Mouse (Mus musculus): ENCODE measurements at regions not wholly inside any gene's neighbourhood (a gene's known extent, or its start where the extent isn't known, plus 50 kb on each side); places are given as distances from the start of the nearest gene placed in this dataset.
"Not testable (repeated sequence)": the region's sequence is repeated elsewhere in the genome, so short reads cannot be mapped to it uniquely, and the experiment has no call there.

GRCm38 (mm10) chr8:109338220-109338835, 155.5 kb upstream of the Pmfbp1 start:
- peak overlapping the region; percentile 41 for H3K4me2 ChIP-seq (ENCODE audit: low read length)
- H3K36me3 ChIP-seq (ENCODE audit: control insufficient read depth, insufficient read depth, low read length) = no peaks in the 10 kb centered on the region
- peak; percentile 47 for DNase-seq
- peak overlapping the region; percentile 60 for H3K27ac ChIP-seq (replicated peaks; ENCODE audit: low read depth, low read length)
- H3K27me3 ChIP-seq (ENCODE audit: control insufficient read depth, insufficient read depth, low read length) = no peaks in the 10 kb centered on the region
- no peaks in the 10 kb centered on the region for H3K9me3 ChIP-seq (ENCODE audit: control insufficient read depth, low read length)
- H3K9ac ChIP-seq (replicated peaks; ENCODE audit: low read length) = no peak overlapping the region
- no peak overlapping the region for H3K4me3 ChIP-seq (replicated peaks; ENCODE audit: low read depth, low read length)
- no peak for ATAC-seq (ENCODE audit: low FRiP score, low TSS enrichment)
- H3K4me1 ChIP-seq (ENCODE audit: control insufficient read depth, insufficient read depth, low read length) = peaks cover 19% of the 10 kb centered on the region
- WGBS = 32% methylated on average over 14 of the region's 14 CpGs

- ATAC-seq (ENCODE audit: low FRiP score, low TSS enrichment); H3K9me3 ChIP-seq (ENCODE audit: control insufficient read depth, low read length); H3K27ac ChIP-seq (replicated peaks; ENCODE audit: low read depth, low read length); H3K4me2 ChIP-seq (ENCODE audit: low read length); H3K27me3 ChIP-seq (ENCODE audit: control insufficient read depth, insufficient read depth, low read length); DNase-seq; H3K4me3 ChIP-seq (replicated peaks; ENCODE audit: low read depth, low read length); H3K9ac ChIP-seq (replicated peaks; ENCODE audit: low read length); H3K36me3 ChIP-seq (ENCODE audit: control insufficient read depth, insufficient read depth, low read length): not testable (repeated sequence)
- peaks cover 19% of the 10 kb centered on the region for H3K4me1 ChIP-seq (ENCODE audit: control insufficient read depth, insufficient read depth, low read length)
- WGBS = 95% methylated on average over 21 of the region's 21 CpGs
These were observed 153.2 kb upstream of the Pmfbp1 start for GRCm38 (mm10) chr8:109340647-109341046.

DNA sequence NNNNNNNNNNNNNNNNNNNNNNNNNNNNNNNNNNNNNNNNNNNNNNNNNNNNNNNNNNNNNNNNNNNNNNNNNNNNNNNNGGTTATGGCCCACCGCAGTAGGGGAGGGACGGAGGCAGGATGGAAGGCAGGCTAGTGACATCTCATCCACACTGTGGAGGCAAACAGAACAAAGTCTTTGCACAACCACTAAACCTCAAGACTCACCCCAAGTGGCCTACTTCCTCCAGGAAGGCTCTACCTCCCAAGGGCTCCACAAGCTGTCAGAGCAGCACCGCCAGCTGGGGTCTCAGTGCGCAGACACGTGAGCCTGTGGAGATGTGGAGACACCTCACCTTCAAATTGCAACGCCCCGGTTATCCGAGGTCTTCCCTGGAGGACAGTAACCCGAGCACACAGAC, 138.7 kb upstream of the Pmfbp1 start:
- H3K9me3 ChIP-seq (ENCODE audit: control insufficient read depth, low read length) = no peaks in the 10 kb centered on the region
- no peaks in the 10 kb centered on the region for H3K36me3 ChIP-seq (ENCODE audit: control insufficient read depth, insufficient read depth, low read length)
- H3K4me2 ChIP-seq (ENCODE audit: low read length) = no peak overlapping the region
- peaks cover 45% of the 10 kb centered on the region for H3K4me1 ChIP-seq (ENCODE audit: control insufficient read depth, insufficient read depth, low read length)
- H3K27ac ChIP-seq (replicated peaks; ENCODE audit: low read depth, low read length) = 0 out of 2 replicates have a peak overlapping the region, but pooled peaks have one; percentile 13
- WGBS = 86% methylated on average over 9 of the region's 9 CpGs
- no peak for ATAC-seq (ENCODE audit: low FRiP score, low TSS enrichment)
- no peak overlapping the region for H3K4me3 ChIP-seq (replicated peaks; ENCODE audit: low read depth, low read length)
- no peak overlapping the region for H3K9ac ChIP-seq (replicated peaks; ENCODE audit: low read length)
- H3K27me3 ChIP-seq (ENCODE audit: control insufficient read depth, insufficient read depth, low read length) = no peaks in the 10 kb centered on the region
- DNase-seq = no peak

DNA sequence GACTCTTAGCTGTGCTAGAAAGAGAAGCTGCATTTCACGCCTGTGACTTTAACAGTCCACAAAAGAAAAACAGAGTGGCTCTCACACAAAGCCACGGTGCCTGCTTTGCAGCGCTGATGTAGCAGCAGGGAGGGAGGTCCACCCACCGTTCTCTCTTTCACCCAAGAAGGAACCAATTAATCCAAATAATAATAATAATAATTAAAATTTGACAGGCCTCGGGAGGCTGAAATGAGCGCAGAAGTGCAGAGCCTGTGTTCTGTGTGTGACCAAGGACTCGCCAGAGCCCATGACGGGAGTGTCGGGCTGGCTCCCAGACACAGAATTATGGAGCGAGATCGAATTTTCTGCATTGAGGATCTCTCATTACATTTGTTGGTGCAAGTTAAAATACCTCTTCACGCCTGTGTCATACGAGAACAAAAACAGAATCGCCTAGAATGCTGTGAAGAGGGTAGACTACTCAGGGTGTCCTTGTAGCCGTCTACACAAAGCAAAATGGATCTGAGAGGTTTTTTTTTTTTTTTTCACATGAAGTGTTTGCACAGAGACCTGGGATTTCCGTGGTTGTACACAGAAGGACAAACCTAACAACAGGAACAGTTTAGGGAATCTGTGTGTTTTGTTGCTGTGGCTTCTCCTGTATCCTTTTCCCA, 134.3 kb upstream of the Pmfbp1 start:
- peaks cover 37% of the 10 kb centered on the region for H3K4me1 ChIP-seq (ENCODE audit: control insufficient read depth, insufficient read depth, low read length)
- DNase-seq (peak; percentile 79), ATAC-seq (ENCODE audit: low FRiP score, low TSS enrichment) (peak; percentile 60; the same call in 1 of the 2 replicates)
- 3% methylated on average over 16 of the region's 16 CpGs for WGBS
- H3K4me2 ChIP-seq (ENCODE audit: low read length) = peak overlapping the region; percentile 62
- peak overlapping the region; percentile 67 for H3K9ac ChIP-seq (replicated peaks; ENCODE audit: low read length)
- peak overlapping the region; percentile 13; the same call in 1 of the 2 replicates for H3K4me3 ChIP-seq (replicated peaks; ENCODE audit: low read depth, low read length)
- H3K27ac ChIP-seq (replicated peaks; ENCODE audit: low read depth, low read length) = peak overlapping the region; percentile 98
- no peaks in the 10 kb centered on the region for H3K9me3 ChIP-seq (ENCODE audit: control insufficient read depth, low read length)
- no peaks in the 10 kb centered on the region for H3K27me3 ChIP-seq (ENCODE audit: control insufficient read depth, insufficient read depth, low read length)
- H3K36me3 ChIP-seq (ENCODE audit: control insufficient read depth, insufficient read depth, low read length) = no peaks in the 10 kb centered on the region

GRCm38 (mm10) chr8:109360081-109360715, 133.6 kb upstream of the Pmfbp1 start:
- 6% methylated on average over 14 of the region's 14 CpGs for WGBS
- Histone ChIP-seq H3K4me3 (replicated peaks; ENCODE audit: low read depth, low read length) (peak overlapping the region; percentile 22), H3K27ac (replicated peaks; ENCODE audit: low read depth, low read length) (peak overlapping the region; percentile 98), H3K36me3 (ENCODE audit: control insufficient read depth, insufficient read depth, low read length) (no peaks in the 10 kb centered on the region), H3K9ac (replicated peaks; ENCODE audit: low read length) (peak overlapping the region; percentile 67), H3K9me3 (ENCODE audit: control insufficient read depth, low read length) (no peaks in the 10 kb centered on the region), H3K4me2 (ENCODE audit: low read length) (peak overlapping the region; percentile 62), H3K4me1 (ENCODE audit: control insufficient read depth, insufficient read depth, low read length) (peaks cover 37% of the 10 kb centered on the region), H3K27me3 (ENCODE audit: control insufficient read depth, insufficient read depth, low read length) (no peaks in the 10 kb centered on the region)
- peak; percentile 46; the same call in 1 of the 2 replicates for ATAC-seq (ENCODE audit: low FRiP score, low TSS enrichment)
- DNase-seq = peak; percentile 78

GRCm38 (mm10) chr8:109360904-109361303, 132.9 kb upstream of the Pmfbp1 start:
- ATAC-seq (ENCODE audit: low FRiP score, low TSS enrichment) = peak; percentile 72
- Histone ChIP-seq H3K27me3 (ENCODE audit: control insufficient read depth, insufficient read depth, low read length) (no peaks in the 10 kb centered on the region), H3K36me3 (ENCODE audit: control insufficient read depth, insufficient read depth, low read length) (no peaks in the 10 kb centered on the region), H3K4me1 (ENCODE audit: control insufficient read depth, insufficient read depth, low read length) (peaks cover 37% of the 10 kb centered on the region), H3K9me3 (ENCODE audit: control insufficient read depth, low read length) (no peaks in the 10 kb centered on the region), H3K4me2 (ENCODE audit: low read length) (peak overlapping the region; percentile 62), H3K4me3 (replicated peaks; ENCODE audit: low read depth, low read length) (peak overlapping the region; percentile 22), H3K27ac (replicated peaks; ENCODE audit: low read depth, low read length) (peak overlapping the region; percentile 98), H3K9ac (replicated peaks; ENCODE audit: low read length) (peak overlapping the region; percentile 67)
- DNase-seq = peak; percentile 83
- 2% methylated on average over 16 of the region's 16 CpGs for WGBS

DNA sequence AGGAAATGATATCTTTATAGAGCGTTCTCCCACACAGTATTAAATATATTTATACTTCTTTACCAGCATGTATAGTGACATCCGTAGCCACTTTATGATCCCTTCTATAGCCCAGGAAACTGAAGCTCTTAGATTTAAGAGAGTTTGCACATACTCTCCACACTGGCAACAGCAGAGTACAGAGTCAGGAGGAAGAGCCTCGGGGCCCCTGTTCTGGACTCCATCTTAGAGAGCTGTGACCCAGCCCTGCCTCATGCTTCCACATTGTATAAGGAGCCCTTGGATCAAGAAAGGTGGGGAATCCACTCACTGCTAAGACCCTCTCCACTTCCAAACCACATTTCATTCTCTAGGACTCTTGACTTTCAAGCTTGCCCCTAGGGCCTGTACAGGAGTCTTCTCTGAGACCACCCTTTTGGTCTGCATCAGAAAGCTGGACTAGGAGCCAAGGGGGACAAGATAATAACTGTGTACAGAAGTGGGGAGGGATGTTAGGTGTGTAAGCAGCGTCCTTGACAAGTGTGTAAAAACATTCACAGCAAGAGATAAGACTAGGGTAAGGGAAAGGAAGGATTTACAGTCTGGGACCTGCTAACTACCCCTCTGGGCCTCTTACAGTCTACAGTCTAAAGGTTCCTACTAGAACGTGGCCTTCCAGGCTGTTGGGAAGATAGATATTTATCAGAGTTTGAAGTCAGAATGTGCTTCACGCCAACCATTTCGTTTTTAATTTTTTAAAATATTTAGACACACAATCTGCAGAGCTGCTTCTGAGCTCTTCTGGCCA, 132.1 kb upstream of the Pmfbp1 start:
- no peaks in the 10 kb centered on the region for H3K36me3 ChIP-seq (ENCODE audit: control insufficient read depth, insufficient read depth, low read length)
- 85% methylated on average over 7 of the region's 7 CpGs for WGBS
- DNase-seq (no peak), ATAC-seq (ENCODE audit: low FRiP score, low TSS enrichment) (no peak)
- H3K4me3 ChIP-seq (replicated peaks; ENCODE audit: low read depth, low read length) = no peak overlapping the region
- no peaks in the 10 kb centered on the region for H3K27me3 ChIP-seq (ENCODE audit: control insufficient read depth, insufficient read depth, low read length)
- H3K4me1 ChIP-seq (ENCODE audit: control insufficient read depth, insufficient read depth, low read length) = peaks cover 37% of the 10 kb centered on the region
- H3K4me2 ChIP-seq (ENCODE audit: low read length) = peak overlapping the region; percentile 62
- H3K9ac ChIP-seq (replicated peaks; ENCODE audit: low read length) = peak overlapping the region; percentile 67; the same call in 1 of the 2 replicates
- peak overlapping the region; percentile 98 for H3K27ac ChIP-seq (replicated peaks; ENCODE audit: low read depth, low read length)
- no peaks in the 10 kb centered on the region for H3K9me3 ChIP-seq (ENCODE audit: control insufficient read depth, low read length)

- no peak for DNase-seq
- 96% methylated on average over 15 of the region's 15 CpGs for WGBS
- Histone ChIP-seq H3K9me3 (ENCODE audit: control insufficient read depth, low read length) (no peaks in the 10 kb centered on the region), H3K9ac (replicated peaks; ENCODE audit: low read length) (no peak overlapping the region), H3K36me3 (ENCODE audit: control insufficient read depth, insufficient read depth, low read length) (no peaks in the 10 kb centered on the region), H3K27ac (replicated peaks; ENCODE audit: low read depth, low read length) (no peak overlapping the region), H3K4me2 (ENCODE audit: low read length) (no peak overlapping the region), H3K27me3 (ENCODE audit: control insufficient read depth, insufficient read depth, low read length) (no peaks in the 10 kb centered on the region), H3K4me1 (ENCODE audit: control insufficient read depth, insufficient read depth, low read length) (peaks cover 34% of the 10 kb centered on the region), H3K4me3 (replicated peaks; ENCODE audit: low read depth, low read length) (no peak overlapping the region)
- no peak for ATAC-seq (ENCODE audit: low FRiP score, low TSS enrichment)
These were observed 130.5 kb upstream of the Pmfbp1 start for GRCm38 (mm10) chr8:109363185-109363845.
